ENCODE assay signal across 9 mouse cellular contexts in the genomic region with DNA sequence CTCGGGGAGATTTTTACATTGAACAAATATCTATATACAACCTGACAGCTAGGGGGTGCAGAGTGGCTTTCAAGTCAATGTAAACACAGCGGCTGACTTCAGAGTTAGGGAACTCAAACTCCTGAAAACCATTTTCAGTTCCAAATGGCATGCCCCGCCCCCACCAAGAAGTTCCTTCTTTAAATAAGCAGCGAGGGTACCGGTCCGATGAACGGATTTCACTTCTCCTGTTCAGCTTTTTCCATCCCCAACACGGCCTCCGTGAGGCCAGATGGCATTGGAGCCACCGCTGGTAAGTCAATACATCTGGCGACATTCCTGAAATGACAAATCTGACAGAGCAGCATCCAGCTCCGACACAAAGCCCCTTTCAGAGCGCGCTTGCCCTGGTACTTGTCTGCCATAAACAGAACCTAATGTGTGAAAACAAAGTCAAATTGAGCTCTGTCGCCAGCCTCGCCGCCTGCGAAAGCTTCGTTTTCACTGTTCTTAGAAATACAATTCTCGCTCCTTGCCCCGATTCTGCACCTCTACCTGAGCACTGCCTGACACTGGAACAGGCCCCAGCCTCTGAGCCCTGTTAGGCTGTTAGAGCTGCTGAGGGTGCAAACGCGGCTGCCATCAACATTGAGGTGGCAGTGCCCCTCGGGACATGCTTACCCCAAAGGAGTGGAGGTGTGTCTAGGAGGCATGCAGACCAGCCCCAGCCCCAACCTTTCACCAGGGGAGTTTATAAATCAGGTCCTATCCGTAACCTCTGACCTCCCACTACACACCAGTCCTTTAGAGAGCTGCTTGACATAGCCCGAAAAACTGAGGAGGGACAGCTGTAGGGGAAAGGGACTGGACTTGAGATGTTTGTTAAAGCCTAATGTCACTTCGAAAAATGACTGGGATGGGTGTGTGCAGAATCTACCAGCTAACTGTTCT.
A peak's percentile ranks its signal among the peaks of the same experiment; 100 is the strongest.
DNase-seq lines count a peak whose midpoint lies in the region; ATAC-seq and TF ChIP-seq lines count a peak whose summit lies in the region.
"Had no signal": no experiment of that assay in that cellular context is flagged by ENCODE, and none has a peak within 500 bp of the region (broad histone marks: within the 10 kb centered on the region; RNA-seq: fewer than 3 reads in every experiment).

No protein-coding gene starts in this region.

- no peak for TF ChIP-seq EP300 in heart, postnatal 0 days (IDR thresholded peaks at IDR 0.05; ENCODE audit: low read depth)

- no peaks in the 10 kb centered on the region for H3K9me3 ChIP-seq in embryonic facial prominence, embryonic 10.5 days
- H3K9me3 ChIP-seq in heart, postnatal 0 days (replicated peaks; ENCODE audit: control insufficient read depth, low read length): no peaks in the 10 kb centered on the region
- H3K9me3 ChIP-seq in lung, embryonic 15.5 days: no peaks in the 10 kb centered on the region

- H3K4me2 ChIP-seq in heart, postnatal 0 days (ENCODE audit: low read depth, low read length): peak overlapping the region; percentile 55
- H3K4me2 ChIP-seq in lung, embryonic 15.5 days: peak overlapping the region; percentile 65

- peak overlapping the region; percentile 52 for H3K4me3 ChIP-seq in embryonic facial prominence, embryonic 10.5 days
- H3K4me3 ChIP-seq in heart, postnatal 0 days (ENCODE audit: low read depth, low read length): peak overlapping the region; percentile 26
- peak overlapping the region; percentile 36 for H3K4me3 ChIP-seq in layer of hippocampus, adult 2 months
- H3K4me3 ChIP-seq in lung, embryonic 15.5 days: peak overlapping the region; percentile 30

- H3K9ac ChIP-seq in heart, postnatal 0 days (replicated peaks; ENCODE audit: low read depth, low read length): no peak overlapping the region
- H3K9ac ChIP-seq in lung, embryonic 15.5 days: peak overlapping the region; percentile 17; the same call in 1 of the 2 replicates

- ATAC-seq in heart, postnatal 0 days (ENCODE audit: insufficient read depth, low read depth): no peak
- peak; percentile 47; the same call in 1 of the 2 replicates for ATAC-seq in lung, embryonic 15.5 days (ENCODE audit: borderline replicate concordance, extremely low read depth, low FRiP score, low TSS enrichment)
- no peak for ATAC-seq in inflammation-experienced regulatory T-cells, adult 6 months

- WGBS in embryonic facial prominence, embryonic 10.5 days: 12% methylated on average over 27 of the region's 27 CpGs
- WGBS in heart, postnatal 0 days: 30% methylated on average over 27 of the region's 27 CpGs
- WGBS in lung, embryonic 15.5 days: 8% methylated on average over 27 of the region's 27 CpGs

- peaks cover 11% of the 10 kb centered on the region for H3K27me3 ChIP-seq in embryonic facial prominence, embryonic 10.5 days (replicated peaks; ENCODE audit: low read depth, poor library complexity, severe bottlenecking)
- H3K27me3 ChIP-seq in heart, postnatal 0 days (ENCODE audit: control insufficient read depth, insufficient read depth, low read length): no peaks in the 10 kb centered on the region
- no peaks in the 10 kb centered on the region for H3K27me3 ChIP-seq in lung, embryonic 15.5 days

- H3K27ac ChIP-seq in embryonic facial prominence, embryonic 10.5 days (replicated peaks): peak overlapping the region; percentile 85
- no peak overlapping the region for H3K27ac ChIP-seq in heart, postnatal 0 days (ENCODE audit: low read depth)
- peak overlapping the region; percentile 43 for H3K27ac ChIP-seq in layer of hippocampus, adult 2 months
- peak overlapping the region; percentile 88 for H3K27ac ChIP-seq in lung, embryonic 15.5 days

- no peaks in the 10 kb centered on the region for H3K36me3 ChIP-seq in embryonic facial prominence, embryonic 10.5 days (replicated peaks)
- H3K36me3 ChIP-seq in heart, postnatal 0 days (replicated peaks; ENCODE audit: control insufficient read depth, insufficient read depth, low read length): no peaks in the 10 kb centered on the region
- H3K36me3 ChIP-seq in lung, embryonic 15.5 days: no peaks in the 10 kb centered on the region
- H3K36me3 ChIP-seq: G1E had no signal

- peaks cover 22% of the 10 kb centered on the region for H3K4me1 ChIP-seq in embryonic facial prominence, embryonic 10.5 days
- H3K4me1 ChIP-seq in heart, postnatal 0 days (ENCODE audit: control insufficient read depth, insufficient read depth): no peaks in the 10 kb centered on the region
- H3K4me1 ChIP-seq in lung, embryonic 15.5 days: peaks cover 22% of the 10 kb centered on the region

- intact Hi-C loops in gastrocnemius, postnatal 14 days (cut with DNase I; ENCODE audit: low total_unique reads): no loop called here

- peak; percentile 17 for DNase-seq in gastrocnemius, postnatal 14 days
- DNase-seq in gastrocnemius, postnatal 25 days: no peak
- DNase-seq in embryonic facial prominence, embryonic 10.5 days (ENCODE audit: low spot score): peak; percentile 77
- DNase-seq in heart, postnatal 0 days (ENCODE audit: low spot score): peak; percentile 13
- DNase-seq in layer of hippocampus, adult 2 months (ENCODE audit: low spot score in 2 of 2): peak in 1 of 2 experiments; percentile 19
- peak; percentile 40 for DNase-seq in retina, postnatal 1 day

- TF ChIP-seq CTCF in heart, postnatal 0 days (IDR thresholded peaks at IDR 0.05; ENCODE audit: low read depth): peak; percentile 16; the same call in 1 of the 2 replicates
- peak; percentile 50 for TF ChIP-seq CTCF in layer of hippocampus, adult 2 months (conservative IDR thresholded peaks at IDR 0.05)
